Mouse (Mus musculus) regulatory T cell (primary cell): Measurements from ENCODE around the gene Cyp2d10.

Experiments
- in situ Hi-C: fragments of 300-600 bp; cut with MboI, MseI; formaldehyde crosslinking; loops from one replicate; pipeline ENCODE4 v1.15.1; 2025; ENCODE audit warnings: high pct_unique_total_duplicates

Gene Cyp2d10

GRCm38 (mm10) chr15:82361459-82362018 lies 45.5 kb downstream of the Cyp2d10 start:
- in situ Hi-C loops = loop anchor here (25.0 kb wide), 1 partner anchor 1151 kb away; the partner anchor contains the start of gene Ttll1

- in situ Hi-C loops = loop anchor here (25.0 kb wide), 1 partner anchor 1154 kb away; the partner anchor contains the start of gene Ttll1
Observed at GRCm38 (mm10) chr15:82358431-82359260, 48.3 kb downstream of the Cyp2d10 start.

GRCm38 (mm10) chr15:82354126-82354945 lies 52.7 kb downstream of the Cyp2d10 start, which contains the start of gene Ndufa6:
Ndufa6 (minus strand) TSS chr15:82354322.
- in situ Hi-C loops = loop anchor here (25.0 kb wide), 1 partner anchor 1158 kb away; the partner anchor contains the start of gene Ttll1

- in situ Hi-C loops = loop anchor here (25.0 kb wide), 1 partner anchor 1159 kb away; the partner anchor contains the start of gene Ttll1
Observed at GRCm38 (mm10) chr15:82353745-82354113, 53.3 kb downstream of the Cyp2d10 start.

- in situ Hi-C loops = loop anchor here (25.0 kb wide), 1 partner anchor 1159 kb away; the partner anchor contains the start of gene Ttll1
Observed at GRCm38 (mm10) chr15:82353078-82353744, 53.8 kb downstream of the Cyp2d10 start.
